ENCODE assay signal across 10 mouse cellular contexts in genomic region chr6:51118833-51119535, GRCm38 (mm10).
DNase-seq lines count a peak whose midpoint lies in the region; ATAC-seq lines count a peak whose summit lies in the region.
"Had no signal": no experiment of that assay in that cellular context is flagged by ENCODE, and none has a peak within 500 bp of the region (broad histone marks: within the 10 kb centered on the region; RNA-seq: fewer than 3 reads in every experiment).

No protein-coding gene starts in this region.

- whole genome bisulfite sequencing in embryonic facial prominence, embryonic 13.5 days: 21% methylated on average over 9 of the region's 9 CpGs

- H3K4me3 ChIP-seq in embryonic facial prominence, embryonic 13.5 days: no peak overlapping the region

- DNase-seq in kidney, adult 18-20 months: peak; percentile 11
- no peak for DNase-seq in kidney, postnatal 25 days
- peak; percentile 50 for DNase-seq in Muller cell, postnatal 12 days (ENCODE audit: inconsistent ontology term)
- peak; percentile 30 for DNase-seq in lung, postnatal 25 days (ENCODE audit: low spot score)
- DNase-seq in spleen, postnatal 10 days (ENCODE audit: low spot score in 2 of 2): no peak
- DNase-seq: gastrocnemius, postnatal 10 days had no signal

- ATAC-seq in embryonic facial prominence, embryonic 13.5 days (ENCODE audit: insufficient number of reproducible peaks, insufficient read depth, low FRiP score, low TSS enrichment, low read depth): peak; percentile 62
- ATAC-seq in erythroid progenitor cell, adult 5-6 weeks (replicated peaks; ENCODE audit: low FRiP score, poor library complexity, severe bottlenecking): no peak
- no peak for ATAC-seq in inflammation-experienced regulatory T-cells, adult 6 months
- ATAC-seq: intestine, postnatal 0 days had no signal

- H3K27ac ChIP-seq in embryonic facial prominence, embryonic 13.5 days: peak overlapping the region; percentile 94

- H3K36me3 ChIP-seq in embryonic facial prominence, embryonic 13.5 days: no peaks in the 10 kb centered on the region

- H3K9me3 ChIP-seq in embryonic facial prominence, embryonic 13.5 days: no peaks in the 10 kb centered on the region

- no peak overlapping the region for H3K4me2 ChIP-seq in embryonic facial prominence, embryonic 13.5 days

- H3K4me1 ChIP-seq in embryonic facial prominence, embryonic 13.5 days: peaks cover 46% of the 10 kb centered on the region

- no peaks in the 10 kb centered on the region for H3K27me3 ChIP-seq in embryonic facial prominence, embryonic 13.5 days

- H3K9ac ChIP-seq in embryonic facial prominence, embryonic 13.5 days: no peak overlapping the region

Comparison
In these comparisons a context has a peak if more than half of its experiments do, and no peak if none do; other contexts are left out.
1. DNase-seq: peak in kidney, adult 18-20 months (single experiment), Muller cell, postnatal 12 days (single experiment) and lung, postnatal 25 days (single experiment); none in kidney, postnatal 25 days (0 of 2) and spleen, postnatal 10 days (0 of 2).